Mouse (Mus musculus) ovary, postnatal 36 days (tissue): ENCODE data around the gene Gm10840.
A peak's percentile ranks its signal among the peaks of the same experiment; 100 is the strongest.
"Not testable (repeated sequence)": the region's sequence is repeated elsewhere in the genome, so short reads cannot be mapped to it uniquely, and the experiment has no call there.

Experiments
- DNase-seq: peaks from one replicate; pipeline ENCODE4 v3.0.0; 2022; ENCODE audit warnings: low spot score, mixed read lengths

Gene Gm10840

GRCm38 (mm10) chr11:106160841-106161721, at the start of gene Gm10840, which contains the start of gene Limd2:
Gene Gm10840, plus strand, starts transcription at chr11:106160850.
Gene Limd2, minus strand, starts transcription at chr11:106160860.
- peak; percentile 34 for DNase-seq

- DNase-seq, result no peak
Observed at GRCm38 (mm10) chr11:106111688-106112087, 49.0 kb upstream of the Gm10840 start.

- no peak for DNase-seq
Observed at GRCm38 (mm10) chr11:106122221-106122620, 38.4 kb upstream of the Gm10840 start.

- DNase-seq, result no peak
Observed at GRCm38 (mm10) chr11:106122736-106123135, 37.9 kb upstream of the Gm10840 start.

GRCm38 (mm10) chr11:106124784-106125183, 35.9 kb upstream of the Gm10840 start:
- no peak for DNase-seq

- no peak for DNase-seq
Observed at GRCm38 (mm10) chr11:106125827-106126226, 34.8 kb upstream of the Gm10840 start.

GRCm38 (mm10) chr11:106126727-106127373, 33.8 kb upstream of the Gm10840 start:
- DNase-seq, result not testable (repeated sequence)

GRCm38 (mm10) chr11:106129477-106129876, 31.2 kb upstream of the Gm10840 start:
- DNase-seq, result no peak

- DNase-seq, result no peak
Observed at GRCm38 (mm10) chr11:106132516-106132915, 28.1 kb upstream of the Gm10840 start.

GRCm38 (mm10) chr11:106134580-106135528, 25.8 kb upstream of the Gm10840 start:
- peak; percentile 75 for DNase-seq

GRCm38 (mm10) chr11:106151219-106151618, 9.4 kb upstream of the Gm10840 start:
- DNase-seq, result no peak

GRCm38 (mm10) chr11:106152132-106152531, 8.5 kb upstream of the Gm10840 start:
- DNase-seq, result no peak

GRCm38 (mm10) chr11:106154091-106154490, 6.6 kb upstream of the Gm10840 start:
- no peak for DNase-seq

GRCm38 (mm10) chr11:106154770-106155169, 5.9 kb upstream of the Gm10840 start:
- no peak for DNase-seq

GRCm38 (mm10) chr11:106155761-106156160, 4.9 kb upstream of the Gm10840 start:
- no peak for DNase-seq

GRCm38 (mm10) chr11:106156257-106156656, 4.4 kb upstream of the Gm10840 start:
- DNase-seq, result no peak

GRCm38 (mm10) chr11:106157154-106157553, 3.5 kb upstream of the Gm10840 start:
- no peak for DNase-seq

- DNase-seq, result no peak
Observed at GRCm38 (mm10) chr11:106158081-106158929, 2.3 kb upstream of the Gm10840 start.

GRCm38 (mm10) chr11:106158930-106159215, 1.8 kb upstream of the Gm10840 start:
- DNase-seq, result no peak

- DNase-seq, result peak; percentile 44
Observed at GRCm38 (mm10) chr11:106159216-106159920, 1.3 kb upstream of the Gm10840 start.
